Mouse (Mus musculus) Muller cell, postnatal 12 days (primary cell): ENCODE measurements at regions not wholly inside any gene's neighbourhood (a gene's known extent, or its start where the extent isn't known, plus 50 kb on each side); places are given as distances from the start of the nearest gene placed in this dataset.
"Not testable (repeated sequence)": the region's sequence is repeated elsewhere in the genome, so short reads cannot be mapped to it uniquely, and the experiment has no call there.

Experiments
- DNase-seq: peaks from one replicate; pipeline ENCODE4 v3.0.0-alpha.2; 2015; ENCODE audit errors: inconsistent ontology term

GRCm38 (mm10) chr8:20122067-20122925 lies 219.1 kb downstream of the Gm31371 start:
- peak; percentile 97 for DNase-seq

GRCm38 (mm10) chr8:20123545-20123944 lies 220.4 kb downstream of the Gm31371 start:
- not testable (repeated sequence) for DNase-seq

GRCm38 (mm10) chr8:20135626-20136025 lies 227.4 kb downstream of the Gm15319 start:
- DNase-seq = not testable (repeated sequence)

- not testable (repeated sequence) for DNase-seq
Observed at GRCm38 (mm10) chr8:20145436-20145835, 217.6 kb downstream of the Gm15319 start.

GRCm38 (mm10) chr8:20151317-20152047 lies 211.5 kb downstream of the Gm15319 start:
- DNase-seq = not testable (repeated sequence)

- DNase-seq = not testable (repeated sequence)
Observed at GRCm38 (mm10) chr8:20154091-20154490, 208.9 kb downstream of the Gm15319 start.
